Mouse (Mus musculus) lung, embryonic 16.5 days (tissue): ENCODE results near the gene Fat2. TPM values are rescaled to one million over a fixed set of nuclear protein-coding genes. Genes with fewer than 3 reads are reported as not detected.

ENCODE experiments used
- ATAC-seq: fragments of 200-750 bp; cut with Nextera tagmentation; 2 replicates; pipeline ENCODE4 v1.8.0; 2017; ENCODE audit warnings: low read depth, mild to moderate bottlenecking, moderate library complexity
- H3K27ac ChIP-seq: fragments of 300-500 bp; sonication (generic); 2 replicates; pipeline ENCODE4 v1.5.1; 2014; ENCODE audit warnings: mild to moderate bottlenecking, control low read depth, low read length
- H3K27me3 ChIP-seq: fragments of 300-500 bp; sonication (generic); 2 replicates; pipeline ENCODE4 v1.6.1; 2014; ENCODE audit warnings: low read depth, low read length, mixed read lengths; ENCODE audit not compliant: control insufficient read depth, insufficient read depth
- H3K36me3 ChIP-seq: fragments of 300-500 bp; sonication (generic); 2 replicates; pipeline ENCODE4 v1.6.1; 2014; ENCODE audit warnings: low read length; ENCODE audit not compliant: control insufficient read depth, insufficient read depth
- H3K4me1 ChIP-seq: fragments of 300-500 bp; sonication (generic); replicated peaks from 2 replicates; pipeline ENCODE4 v1.6.1; 2014; ENCODE audit warnings: low read length, mixed read lengths; ENCODE audit not compliant: control insufficient read depth, insufficient read depth
- H3K4me2 ChIP-seq: fragments of 300-500 bp; sonication (generic); 2 replicates; pipeline ENCODE4 v1.6.1; 2014; ENCODE audit warnings: low read depth, low read length, control low read depth
- H3K4me3 ChIP-seq: fragments of 300-500 bp; sonication (generic); 2 replicates; pipeline ENCODE4 v1.5.1; 2014; ENCODE audit warnings: mild to moderate bottlenecking, low read length, control low read depth
- H3K9ac ChIP-seq: fragments of 300-500 bp; sonication (generic); 2 replicates; pipeline ENCODE4 v1.6.1; 2014; ENCODE audit warnings: low read length, control low read depth
- H3K9me3 ChIP-seq: fragments of 300-500 bp; sonication (generic); 2 replicates; pipeline ENCODE4 v1.6.1; 2016; ENCODE audit warnings: low read length; ENCODE audit not compliant: control insufficient read depth
- WGBS: fragments of 180-500 bp; shearing (Covaris S2); extraction: QIAGEN DNeasy Blood & Tissue Kit; methylation state at CpG from one replicate; pipeline ENCODE4 v1.1.7; 2014; 5-methylcytosine and 5-hydroxymethylcytosine counted together
- polyA plus RNA-seq: library from polyadenylated mRNA; unstranded; fragments of >200 nt; fragmentation: Nextera tagmentation; extraction: Ambion mirVana; gene quantifications from 2 replicates; pipeline ENCODE4 v1.2.1, GENCODE M21; 2015

The Fat2 gene
- polyA plus RNA-seq, 1 experiment from 2014 or later: 0.49 TPM

DNA sequence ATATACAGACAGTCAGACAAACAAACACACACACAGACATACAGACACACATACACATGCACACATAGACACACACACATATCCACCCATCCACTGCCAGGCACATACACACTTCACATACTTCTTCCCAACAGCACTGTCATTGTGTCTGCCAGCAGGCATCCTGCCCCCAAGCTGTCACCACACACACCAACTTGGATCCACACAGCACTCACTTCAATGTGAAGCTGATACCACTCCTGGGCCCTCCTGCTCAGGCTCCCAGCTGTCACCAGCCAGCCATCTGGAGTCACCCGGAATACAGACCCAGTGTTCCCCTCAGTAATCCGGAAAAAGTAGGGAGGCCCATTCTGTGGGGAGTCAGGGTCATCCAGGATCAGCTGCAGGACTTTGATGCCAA lies 70.7 kb downstream of the Fat2 start:
- Histone ChIP-seq H3K9ac (no peak overlapping the region), H3K4me2 (no peak overlapping the region), H3K27ac (no peak overlapping the region), H3K9me3 (no peaks in the 10 kb centered on the region), H3K4me1 (no peaks in the 10 kb centered on the region), H3K36me3 (no peaks in the 10 kb centered on the region), H3K27me3 (no peaks in the 10 kb centered on the region), H3K4me3 (no peak overlapping the region)
- no peak for ATAC-seq
- WGBS: 48% methylated on average over 2 of the region's 2 CpGs

- Histone ChIP-seq H3K27ac (no peak overlapping the region), H3K9me3 (no peaks in the 10 kb centered on the region), H3K36me3 (no peaks in the 10 kb centered on the region), H3K4me3 (no peak overlapping the region), H3K27me3 (no peaks in the 10 kb centered on the region), H3K4me1 (no peaks in the 10 kb centered on the region), H3K9ac (no peak overlapping the region), H3K4me2 (no peak overlapping the region)
- ATAC-seq: no peak
- 60% methylated on average over 2 of the region's 2 CpGs for WGBS
These were observed 72.0 kb downstream of the Fat2 start for GRCm38 (mm10) chr11:55264318-55264717.

DNA sequence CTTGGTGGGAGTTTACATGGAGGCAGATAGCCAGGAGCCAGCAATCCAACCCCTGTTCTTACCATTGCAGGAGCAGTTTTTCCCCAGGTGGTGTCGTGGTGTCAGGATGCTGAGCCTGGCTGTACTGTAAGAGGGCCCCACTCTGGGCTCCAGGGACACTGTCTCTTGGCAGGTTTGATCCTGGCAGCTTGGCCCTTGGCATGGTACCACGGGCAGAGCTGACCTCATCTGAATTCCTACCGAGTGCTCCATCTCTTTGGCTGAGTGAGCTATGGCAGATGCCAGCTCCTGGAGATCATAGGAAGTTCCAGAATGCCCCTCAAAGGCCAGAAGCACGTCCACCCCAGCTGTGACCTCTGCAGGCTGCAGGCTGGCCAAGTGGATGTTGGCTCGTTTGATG lies 74.4 kb downstream of the Fat2 start:
- no peaks in the 10 kb centered on the region for H3K27me3 ChIP-seq
- no peak overlapping the region for H3K4me3 ChIP-seq
- H3K4me2 ChIP-seq: no peak overlapping the region
- H3K9me3 ChIP-seq: no peaks in the 10 kb centered on the region
- H3K36me3 ChIP-seq: no peaks in the 10 kb centered on the region
- no peak overlapping the region for H3K9ac ChIP-seq
- WGBS: 64% methylated on average over 5 of the region's 5 CpGs
- no peaks in the 10 kb centered on the region for H3K4me1 ChIP-seq
- no peak overlapping the region for H3K27ac ChIP-seq
- no peak for ATAC-seq

- no peak overlapping the region for H3K4me3 ChIP-seq
- H3K4me2 ChIP-seq: no peak overlapping the region
- H3K9me3 ChIP-seq: no peaks in the 10 kb centered on the region
- no peak overlapping the region for H3K9ac ChIP-seq
- no peaks in the 10 kb centered on the region for H3K4me1 ChIP-seq
- H3K36me3 ChIP-seq: no peaks in the 10 kb centered on the region
- no peaks in the 10 kb centered on the region for H3K27me3 ChIP-seq
- H3K27ac ChIP-seq: no peak overlapping the region
- WGBS: 82% methylated on average over 4 of the region's 4 CpGs
- ATAC-seq: no peak
These were observed 75.3 kb downstream of the Fat2 start for GRCm38 (mm10) chr11:55261105-55261504.

DNA sequence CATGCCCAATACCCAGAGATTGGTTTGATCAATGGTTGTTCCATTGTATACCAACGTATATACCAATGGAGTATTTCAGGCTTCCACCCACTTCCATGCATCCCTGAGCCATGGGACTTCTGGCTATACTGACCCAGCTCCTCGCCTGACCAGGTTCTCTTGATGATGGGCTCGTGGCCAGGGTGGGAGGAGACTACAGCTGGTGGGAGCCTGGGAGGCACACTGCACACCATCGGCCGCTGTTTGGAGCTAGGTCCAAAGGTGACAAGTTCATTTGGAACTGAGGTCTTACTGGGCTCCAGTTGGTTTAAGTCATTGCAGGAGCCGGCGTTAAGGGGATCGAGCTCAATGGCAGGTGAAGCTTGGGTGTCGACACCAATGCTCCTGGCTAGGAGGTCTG lies 83.0 kb downstream of the Fat2 start:
- no peaks in the 10 kb centered on the region for H3K9me3 ChIP-seq
- no peak overlapping the region for H3K4me3 ChIP-seq
- 81% methylated on average over 9 of the region's 9 CpGs for WGBS
- no peak overlapping the region for H3K27ac ChIP-seq
- H3K36me3 ChIP-seq: no peaks in the 10 kb centered on the region
- H3K27me3 ChIP-seq: no peaks in the 10 kb centered on the region
- ATAC-seq: no peak
- no peak overlapping the region for H3K9ac ChIP-seq
- no peak overlapping the region for H3K4me2 ChIP-seq
- H3K4me1 ChIP-seq: no peaks in the 10 kb centered on the region

- WGBS: 65% methylated on average over 6 of the region's 6 CpGs
- Histone ChIP-seq H3K9me3 (no peaks in the 10 kb centered on the region), H3K4me3 (no peak overlapping the region), H3K4me1 (no peaks in the 10 kb centered on the region), H3K9ac (no peak overlapping the region), H3K27me3 (no peaks in the 10 kb centered on the region), H3K27ac (no peak overlapping the region), H3K36me3 (no peaks in the 10 kb centered on the region), H3K4me2 (no peak overlapping the region)
- ATAC-seq: no peak
These were observed 85.8 kb downstream of the Fat2 start for GRCm38 (mm10) chr11:55250527-55250926.

DNA sequence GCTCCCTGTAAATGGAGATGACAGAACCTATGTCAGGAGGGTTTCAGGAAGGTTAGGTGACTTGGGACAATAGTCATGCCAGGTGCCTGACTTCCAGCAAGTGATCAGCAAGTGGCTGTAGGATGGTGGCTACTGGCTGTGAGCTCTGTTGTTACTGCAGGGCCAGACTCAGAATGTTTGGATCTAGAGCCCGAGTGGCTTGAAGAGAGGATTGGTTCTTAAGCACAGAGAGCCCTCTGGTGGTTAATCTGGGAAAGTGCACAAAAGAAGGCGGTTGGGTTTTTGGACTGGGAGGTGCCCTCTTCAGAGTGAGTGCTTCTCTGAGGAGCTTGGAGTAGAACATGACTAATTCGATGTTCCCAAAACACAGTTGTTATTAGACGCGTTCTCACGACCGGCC lies 95.8 kb downstream of the Fat2 start:
- H3K27ac ChIP-seq: no peak overlapping the region
- H3K4me1 ChIP-seq: no peaks in the 10 kb centered on the region
- no peaks in the 10 kb centered on the region for H3K27me3 ChIP-seq
- H3K4me2 ChIP-seq: no peak overlapping the region
- 55% methylated on average over 7 of the region's 7 CpGs for WGBS
- H3K4me3 ChIP-seq: no peak overlapping the region
- H3K9ac ChIP-seq: no peak overlapping the region
- no peaks in the 10 kb centered on the region for H3K36me3 ChIP-seq
- ATAC-seq: peak; percentile 59; the same call in 1 of the 2 replicates
- H3K9me3 ChIP-seq: no peaks in the 10 kb centered on the region

GRCm38 (mm10) chr11:55239496-55239895 lies 96.9 kb downstream of the Fat2 start:
- H3K4me3 ChIP-seq: no peak overlapping the region
- H3K9ac ChIP-seq: no peak overlapping the region
- no peaks in the 10 kb centered on the region for H3K4me1 ChIP-seq
- no peak overlapping the region for H3K4me2 ChIP-seq
- no peaks in the 10 kb centered on the region for H3K36me3 ChIP-seq
- no peaks in the 10 kb centered on the region for H3K9me3 ChIP-seq
- no peaks in the 10 kb centered on the region for H3K27me3 ChIP-seq
- WGBS: 54% methylated on average over 3 of the region's 3 CpGs
- ATAC-seq: no peak
- H3K27ac ChIP-seq: no peak overlapping the region

DNA sequence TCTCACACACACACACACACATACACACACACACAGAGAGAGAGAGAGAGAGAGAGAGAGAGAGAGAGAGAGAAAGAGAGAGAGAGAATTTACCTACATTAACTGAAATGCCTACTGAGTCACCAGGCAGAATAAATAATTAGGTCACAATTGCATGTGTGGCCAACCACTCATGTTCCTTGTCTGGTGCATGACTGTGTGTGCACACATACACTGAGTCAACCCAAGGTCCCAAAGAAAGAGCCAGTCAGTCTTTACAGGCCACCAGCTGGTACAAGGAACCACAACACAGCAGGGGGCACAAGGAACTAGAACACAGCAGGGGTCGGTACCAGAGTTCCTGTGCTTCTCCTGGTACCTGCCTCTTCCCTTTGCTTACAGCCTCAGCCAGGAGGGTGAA lies 99.5 kb downstream of the Fat2 start:
- no peaks in the 10 kb centered on the region for H3K27me3 ChIP-seq
- WGBS: 69% methylated on average over 1 of the region's 1 CpGs
- H3K4me3 ChIP-seq: no peak overlapping the region
- ATAC-seq: no peak
- H3K36me3 ChIP-seq: peaks cover 2% of the 10 kb centered on the region
- no peak overlapping the region for H3K9ac ChIP-seq
- no peaks in the 10 kb centered on the region for H3K9me3 ChIP-seq
- H3K27ac ChIP-seq: no peak overlapping the region
- no peaks in the 10 kb centered on the region for H3K4me1 ChIP-seq
- H3K4me2 ChIP-seq: no peak overlapping the region

DNA sequence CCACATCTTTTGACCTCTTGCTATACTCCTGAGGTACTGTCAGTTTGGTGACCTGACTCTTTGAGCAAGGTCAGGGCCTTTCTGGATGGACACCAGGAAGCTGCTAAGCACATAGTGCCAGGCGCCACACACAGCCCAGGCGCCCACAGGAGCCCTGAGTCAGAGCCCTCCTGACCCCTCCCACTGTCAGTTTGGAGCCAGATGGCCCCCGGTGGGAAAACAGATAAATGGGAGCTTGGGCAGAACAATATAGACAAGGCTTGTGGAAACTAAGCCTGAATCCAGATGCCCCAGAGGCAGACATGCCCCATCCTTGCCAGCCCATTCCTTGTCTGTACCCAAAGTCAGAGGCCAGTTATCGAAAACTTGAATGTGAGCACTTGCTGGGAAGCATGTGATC lies 101.6 kb downstream of the Fat2 start:
- H3K27me3 ChIP-seq: no peaks in the 10 kb centered on the region
- no peaks in the 10 kb centered on the region for H3K4me1 ChIP-seq
- no peak overlapping the region for H3K4me2 ChIP-seq
- no peak overlapping the region for H3K9ac ChIP-seq
- 83% methylated on average over 4 of the region's 4 CpGs for WGBS
- H3K36me3 ChIP-seq: peaks cover 2% of the 10 kb centered on the region
- no peaks in the 10 kb centered on the region for H3K9me3 ChIP-seq
- no peak overlapping the region for H3K4me3 ChIP-seq
- ATAC-seq: no peak
- H3K27ac ChIP-seq: no peak overlapping the region
